Comparison of ENCODE assay signal across 22 mouse cellular contexts in genomic region chr2:34794511-34794910, GRCm38 (mm10). TPM values are rescaled to one million over a fixed set of nuclear protein-coding genes. Genes with fewer than 3 reads are reported as not detected.
"Had no signal": no experiment of that assay in that cellular context is flagged by ENCODE, and none has a peak within 500 bp of the region (broad histone marks: within the 10 kb centered on the region; RNA-seq: fewer than 3 reads in every experiment).

No protein-coding gene starts in this region.

- DNase-seq: retina, postnatal 1 day; right cerebral cortex, adult 18-20 months; right cerebral cortex, postnatal 14 days; right cerebral cortex, postnatal 25 days; right cerebral cortex, postnatal 4 days; spleen, adult 18-20 months; thymus, adult 18-20 months; thymus, postnatal 14 days; thymus, postnatal 25 days; thymus, postnatal 36 days; thymus, postnatal 4 days had no signal

- H3K9me3 ChIP-seq: neural tube, embryonic 13.5 days; neural tube, embryonic 15.5 days; stomach, embryonic 15.5 days had no signal

- H3K27ac ChIP-seq: neural tube, embryonic 13.5 days; neural tube, embryonic 15.5 days; stomach, embryonic 15.5 days; stomach, postnatal 0 days had no signal

- H3K4me3 ChIP-seq: neural tube, embryonic 13.5 days; neural tube, embryonic 15.5 days; stomach, embryonic 15.5 days had no signal

- H3K27me3 ChIP-seq: neural tube, embryonic 13.5 days; neural tube, embryonic 15.5 days; stomach, embryonic 15.5 days had no signal

RNA-seq across cellular contexts. Expression of gene Gm34653, which starts 38.3 kb away (rescaled TPM):
- total RNA-seq: neutrophil, adult 5-6 weeks had no signal
- polyA plus RNA-seq: neural tube, embryonic 13.5 days; neural tube, embryonic 14.5 days; neural tube, embryonic 15.5 days; small intestine, adult 2 months; spleen, adult 2 months; stomach, embryonic 14.5 days; stomach, embryonic 15.5 days; stomach, embryonic 16.5 days; stomach, postnatal 0 days; testis, adult 2 months had no signal
